Mouse (Mus musculus) cortical plate, adult 2 months (tissue): ENCODE data around the gene Umps. TPM values are rescaled to one million over a fixed set of nuclear protein-coding genes. Genes with fewer than 3 reads are reported as not detected.

Experiments used
- H3K27ac ChIP-seq: fragments of 200-500 bp; 2 replicates; pipeline ENCODE4 v1.5.1; 2012; ENCODE audit warnings: low read length, control low read depth, inconsistent platforms; ENCODE audit not compliant: insufficient read depth
- H3K4me1 ChIP-seq: fragments of 200-500 bp; 2 replicates; pipeline ENCODE4 v1.6.1; 2011; ENCODE audit warnings: low read length; ENCODE audit not compliant: control insufficient read depth, insufficient read depth
- H3K4me3 ChIP-seq: fragments of 200-500 bp; 2 replicates; pipeline ENCODE4 v1.5.1; 2011; ENCODE audit warnings: mild to moderate bottlenecking, low read length, control low read depth; ENCODE audit not compliant: insufficient read depth
- CTCF ChIP-seq: fragments of 200-500 bp; IDR thresholded peaks from 2 replicates; pipeline ENCODE4 v1.5.1; 2011; ENCODE audit warnings: mild to moderate bottlenecking, control low read depth, low read length; ENCODE audit not compliant: insufficient read depth; ENCODE audit errors: extremely low read depth
- POLR2A ChIP-seq: fragments of 200-500 bp; IDR thresholded peaks from 2 replicates; pipeline ENCODE4 v1.6.1; 2011; ENCODE audit warnings: mild to moderate bottlenecking, low read length, control low read depth; ENCODE audit not compliant: insufficient read depth; ENCODE audit errors: extremely low read depth
- polyA plus RNA-seq: library from polyadenylated mRNA; depleted of rRNA; stranded (reverse); fragments of >200 nt; gene quantifications from 2 replicates; pipeline ENCODE4 v1.2.3, GENCODE M21; 2012

Gene Umps
- polyA plus RNA-seq, 1 experiment, result 11.5 TPM

DNA sequence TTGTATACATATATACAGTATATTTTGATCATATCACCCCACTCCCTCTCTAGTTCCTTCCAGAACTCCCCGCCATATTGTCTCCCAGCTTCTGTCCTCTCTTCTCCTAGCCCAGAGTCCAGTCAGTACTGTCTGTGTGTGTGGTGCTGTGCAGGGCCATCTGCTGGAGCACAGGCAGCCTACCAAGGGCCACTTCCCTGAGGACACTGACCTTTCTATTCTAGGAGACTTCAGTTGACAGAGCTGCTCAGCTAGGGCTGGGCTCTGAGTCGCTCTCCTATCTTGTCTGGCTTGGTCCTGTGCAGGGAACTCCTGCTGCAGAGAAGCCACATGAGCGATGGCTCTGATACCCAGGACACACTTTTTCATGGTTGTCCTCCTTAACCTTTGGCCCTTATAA is 28.7 kb upstream of the Umps start:
- no peaks in the 10 kb centered on the region for H3K4me1 ChIP-seq
- no peak overlapping the region for H3K27ac ChIP-seq
- no peak for TF ChIP-seq POLR2A
- TF ChIP-seq CTCF, result no peak
- no peak overlapping the region for H3K4me3 ChIP-seq

DNA sequence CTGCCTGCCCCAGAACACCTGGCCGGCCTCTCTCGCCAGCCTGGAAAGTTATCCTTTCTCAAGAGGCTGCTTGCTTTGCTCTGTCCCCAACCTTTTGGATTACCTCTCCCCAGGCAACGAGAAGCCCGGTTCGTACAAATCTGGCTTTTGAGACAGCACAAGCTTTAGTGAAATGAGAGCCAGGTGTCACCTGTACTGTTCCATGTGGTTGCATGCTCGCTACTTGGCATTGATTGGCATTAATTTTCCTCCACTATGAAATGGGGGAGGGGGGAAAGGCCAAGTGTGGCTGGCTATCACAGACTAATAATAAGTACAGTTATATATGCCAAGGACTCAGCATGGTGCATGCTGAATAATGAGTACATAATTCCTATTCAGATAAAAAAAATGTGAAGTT is 27.5 kb upstream of the Umps start:
- Histone ChIP-seq H3K4me1 (no peaks in the 10 kb centered on the region), H3K4me3 (no peak overlapping the region)

DNA sequence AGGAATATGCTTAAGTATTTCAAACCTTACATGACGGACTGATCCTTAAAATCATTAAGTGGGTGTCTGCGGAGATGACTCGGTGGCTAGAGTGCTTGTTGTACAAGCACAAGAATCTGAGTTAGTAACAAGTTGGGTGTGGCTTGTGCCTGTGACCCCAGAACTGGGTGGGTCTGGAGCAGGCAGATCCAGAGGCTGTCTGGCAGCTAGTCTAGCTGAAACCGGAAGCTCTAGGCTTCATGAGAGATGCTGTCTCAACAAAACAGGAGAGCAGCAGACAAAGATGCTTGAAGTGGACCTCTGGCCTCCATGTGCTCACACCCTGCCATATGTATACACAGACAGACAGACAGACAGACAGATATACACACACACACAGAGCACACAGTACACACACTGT is 23.9 kb upstream of the Umps start:
- Histone ChIP-seq H3K4me1 (no peaks in the 10 kb centered on the region), H3K27ac (no peak overlapping the region), H3K4me3 (no peak overlapping the region)
- TF ChIP-seq CTCF (no peak), POLR2A (no peak)

More for the DNA sequence above, 27.5 kb upstream of the Umps start:
- H3K27ac ChIP-seq, result no peak overlapping the region
- TF ChIP-seq POLR2A (no peak), CTCF (no peak)

DNA sequence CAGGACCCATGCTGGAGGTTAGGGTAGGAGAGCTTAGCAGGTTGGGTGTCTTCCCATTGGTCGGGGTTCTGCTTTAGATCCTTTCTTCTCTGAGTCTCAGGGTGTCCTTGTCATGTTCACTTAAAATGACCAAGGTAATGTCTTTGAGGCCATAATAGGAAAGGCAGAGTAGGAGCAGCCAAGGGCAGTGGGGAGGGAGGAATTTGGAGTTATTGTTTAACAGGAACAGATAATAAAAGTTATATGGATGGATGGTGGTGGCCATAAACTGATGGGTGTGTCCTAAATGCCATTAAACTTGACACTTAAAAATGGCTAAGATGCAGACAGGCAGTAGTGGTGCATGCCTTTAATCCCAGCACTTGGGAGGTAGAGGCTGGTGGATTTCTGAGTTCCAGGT is 22.3 kb upstream of the Umps start:
- no peaks in the 10 kb centered on the region for H3K4me1 ChIP-seq
- TF ChIP-seq POLR2A (no peak), CTCF (no peak)
- no peak overlapping the region for H3K4me3 ChIP-seq
- no peak overlapping the region for H3K27ac ChIP-seq

DNA sequence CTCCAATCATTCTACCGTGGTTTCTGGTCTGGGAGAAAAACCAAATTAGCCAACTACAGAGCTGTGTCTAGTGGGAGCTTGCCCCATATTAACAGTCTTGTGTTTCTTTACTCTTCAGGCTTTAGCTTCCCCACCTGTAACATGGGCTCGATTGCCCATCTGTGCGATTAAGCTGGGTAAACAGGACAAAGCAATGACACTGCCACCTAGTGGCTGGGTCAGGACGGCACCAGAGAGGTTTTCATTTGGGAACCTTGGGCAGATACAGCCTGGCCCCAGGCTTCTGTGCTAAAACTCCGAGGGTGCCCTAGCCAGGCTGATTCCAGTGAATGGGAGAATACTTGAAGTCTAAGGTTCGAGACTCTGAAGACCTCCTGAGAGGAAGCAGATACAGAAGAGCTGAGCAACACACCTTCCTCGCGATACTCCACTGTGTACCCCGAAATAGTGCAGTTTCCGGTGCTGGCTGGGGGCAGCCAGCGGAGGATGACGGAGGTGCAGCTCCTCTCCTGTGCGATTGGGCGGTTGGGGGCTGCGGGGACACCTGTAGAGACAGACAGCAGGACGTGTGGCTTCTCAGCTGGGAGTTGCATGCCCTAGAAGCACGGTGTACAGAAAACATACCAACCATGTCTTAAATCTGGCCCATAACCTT is 21.6 kb upstream of the Umps start:
- H3K4me3 ChIP-seq, result no peak overlapping the region
- TF ChIP-seq POLR2A (no peak), CTCF (peak; percentile 85)
- H3K27ac ChIP-seq, result no peak overlapping the region
- no peaks in the 10 kb centered on the region for H3K4me1 ChIP-seq

DNA sequence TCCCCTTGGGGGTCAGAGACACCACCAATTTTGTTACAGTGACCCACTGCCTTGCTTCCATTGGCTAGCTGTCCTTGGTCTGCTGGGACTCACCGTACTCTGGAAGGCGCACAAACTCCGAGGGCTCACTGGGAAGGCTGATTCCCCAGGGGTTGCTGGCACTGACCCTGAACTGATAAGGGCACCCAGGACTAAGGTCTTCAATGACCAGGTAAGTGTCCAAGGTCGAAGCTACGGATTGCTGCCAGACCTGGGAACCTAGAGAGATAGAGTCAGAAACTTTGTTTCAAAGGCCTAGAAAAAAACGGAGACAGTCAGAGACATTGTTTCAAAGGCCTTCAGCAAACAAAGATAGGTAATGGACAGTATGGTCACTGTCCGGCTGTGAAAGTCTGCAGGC is 20.2 kb upstream of the Umps start:
- H3K4me3 ChIP-seq, result no peak overlapping the region
- no peaks in the 10 kb centered on the region for H3K4me1 ChIP-seq
- no peak overlapping the region for H3K27ac ChIP-seq
- TF ChIP-seq CTCF (no peak), POLR2A (no peak)

DNA sequence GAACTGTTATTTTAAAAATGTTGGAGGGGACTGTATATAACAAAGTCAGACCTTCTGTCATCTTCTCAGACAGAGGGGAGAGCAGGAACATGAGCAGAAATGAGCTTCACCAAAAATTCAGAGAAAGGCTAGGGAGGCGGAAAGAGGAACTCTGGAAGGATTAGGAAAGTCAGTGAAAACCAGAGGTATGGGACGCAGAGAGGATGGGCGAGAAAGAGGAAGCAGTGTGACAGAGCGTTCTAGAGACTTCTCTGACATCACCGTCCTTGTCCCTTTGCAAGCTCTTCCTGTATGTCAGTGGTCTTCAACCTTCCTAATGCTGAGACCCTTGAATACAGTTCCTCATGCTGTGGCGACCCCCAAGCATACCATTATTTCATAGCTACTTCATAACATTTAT is 18.5 kb upstream of the Umps start:
- Histone ChIP-seq H3K4me1 (no peaks in the 10 kb centered on the region), H3K4me3 (no peak overlapping the region), H3K27ac (no peak overlapping the region)
- TF ChIP-seq POLR2A (no peak), CTCF (no peak)

DNA sequence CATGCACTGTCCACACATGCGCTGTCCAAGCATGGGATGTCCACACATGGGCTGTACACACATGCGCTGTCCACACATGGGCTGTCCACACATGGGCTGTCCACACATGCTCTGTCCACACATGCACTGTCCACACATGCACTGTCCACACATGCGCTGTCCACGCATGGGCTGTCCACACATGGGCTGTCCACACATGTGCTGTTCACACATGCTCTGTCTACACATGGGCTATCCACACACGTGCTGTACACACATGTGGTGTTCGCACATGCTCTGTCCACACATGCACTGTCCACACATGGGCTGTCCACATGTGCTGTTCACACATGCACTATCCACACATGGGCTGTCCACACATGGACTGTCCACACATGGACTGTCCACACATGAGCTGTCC is 16.9 kb upstream of the Umps start:
- Histone ChIP-seq H3K4me1 (no peaks in the 10 kb centered on the region), H3K27ac (no peak overlapping the region), H3K4me3 (no peak overlapping the region)
- no peak for TF ChIP-seq POLR2A
- TF ChIP-seq CTCF, result no peak

DNA sequence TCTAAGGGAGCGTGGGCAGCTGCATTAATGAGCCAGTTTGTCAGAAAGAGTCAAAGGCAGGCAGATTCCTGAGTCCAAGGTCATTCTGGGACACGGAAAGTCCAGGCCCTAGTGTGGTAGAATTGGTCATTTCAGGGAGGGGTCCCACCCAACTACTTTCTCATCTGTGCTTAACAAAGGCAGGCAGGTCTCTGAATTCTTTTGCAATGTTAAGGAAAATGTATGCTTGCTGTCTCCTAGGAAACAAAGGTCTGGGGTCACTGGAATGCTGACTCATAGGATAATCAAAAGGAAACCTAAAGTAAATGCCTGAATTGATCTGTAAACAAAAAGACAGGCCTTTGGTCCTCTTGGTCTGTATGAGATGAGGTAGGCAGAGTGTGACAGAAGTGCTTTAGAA is 13.0 kb upstream of the Umps start:
- H3K27ac ChIP-seq, result no peak overlapping the region
- TF ChIP-seq POLR2A (no peak), CTCF (no peak)
- H3K4me3 ChIP-seq, result no peak overlapping the region
- no peaks in the 10 kb centered on the region for H3K4me1 ChIP-seq

DNA sequence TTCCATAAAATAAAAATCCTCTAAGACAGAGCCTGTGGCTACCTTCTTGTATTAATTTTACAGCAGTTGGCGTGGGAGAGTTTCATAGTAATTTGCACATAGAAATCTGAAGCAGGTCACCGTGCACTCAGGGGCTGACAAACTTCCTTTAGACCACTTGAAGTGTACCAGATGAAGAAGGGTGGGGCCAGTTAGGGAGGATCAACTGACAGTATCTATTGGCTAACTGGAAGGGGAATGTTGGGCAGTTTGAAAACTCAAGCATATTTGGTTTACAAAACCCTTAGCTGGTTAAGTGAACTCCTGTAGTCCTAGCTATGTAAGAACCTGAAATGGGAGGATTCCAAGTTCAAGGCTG is 424 bp upstream of the Umps start:
- Histone ChIP-seq H3K27ac (no peak overlapping the region), H3K4me1 (peaks cover 2% of the 10 kb centered on the region; the same call in 1 of the 2 replicates), H3K4me3 (peak overlapping the region; percentile 94; the same call in 1 of the 2 replicates)
- TF ChIP-seq POLR2A (no peak), CTCF (no peak)

DNA sequence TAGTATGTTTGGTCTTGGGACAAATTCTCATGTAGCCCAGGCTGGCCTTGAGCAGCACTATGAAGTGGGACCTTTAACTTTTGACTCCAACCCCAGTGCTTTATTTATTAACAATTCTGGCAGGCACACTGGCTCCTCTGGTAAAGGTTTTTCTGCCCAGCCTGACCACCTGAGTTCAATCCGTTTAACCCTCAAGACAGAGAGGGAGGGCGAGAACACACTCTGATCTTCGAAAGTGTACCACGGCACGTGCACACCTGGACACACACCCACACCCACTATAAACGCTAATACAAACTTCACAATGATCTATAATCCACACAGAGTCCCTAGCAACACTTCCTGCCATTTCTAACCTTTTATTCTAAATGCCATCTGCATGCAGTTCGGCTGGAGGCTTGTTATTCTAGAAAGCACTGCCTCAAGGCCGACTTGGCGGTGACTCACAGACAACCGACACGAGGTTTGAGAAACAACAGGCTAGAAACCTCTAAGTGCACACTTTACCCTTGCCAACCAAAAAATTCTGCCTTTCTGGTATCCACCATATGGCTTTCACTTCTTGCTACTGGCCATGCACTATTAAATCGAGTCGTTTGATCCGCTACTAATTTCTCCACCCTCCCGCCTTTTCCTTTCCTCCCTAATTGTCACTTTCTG is 830 bp downstream of the Umps start:
- Histone ChIP-seq H3K27ac (no peak overlapping the region), H3K4me1 (peaks cover 2% of the 10 kb centered on the region; the same call in 1 of the 2 replicates), H3K4me3 (peak overlapping the region; percentile 94)
- no peak for TF ChIP-seq POLR2A
- no peak for TF ChIP-seq CTCF

DNA sequence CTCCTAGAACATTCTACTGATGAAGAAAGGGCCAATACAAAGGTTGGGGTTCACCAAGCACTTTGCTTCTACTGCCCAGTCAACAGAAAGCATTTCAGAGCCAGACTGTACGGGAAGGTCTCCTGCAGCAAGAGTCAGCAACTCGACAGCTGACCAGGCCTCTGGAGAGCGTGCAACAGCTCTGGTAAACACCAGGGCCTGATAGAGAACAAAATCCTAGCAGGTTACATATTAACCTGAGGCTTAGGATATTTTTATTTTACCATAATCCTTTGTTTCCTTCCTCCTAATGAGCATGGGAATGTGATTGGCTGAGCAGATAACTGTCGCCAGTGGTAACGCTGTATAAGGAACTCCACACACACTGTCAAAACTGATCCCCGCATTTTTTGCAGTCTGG is 3.3 kb downstream of the Umps start:
- Histone ChIP-seq H3K27ac (no peak overlapping the region), H3K4me3 (no peak overlapping the region), H3K4me1 (peaks cover 2% of the 10 kb centered on the region; the same call in 1 of the 2 replicates)
- TF ChIP-seq POLR2A (no peak), CTCF (no peak)
